Mouse (Mus musculus): ENCODE data around the gene Csn1s2a.
"Not testable (repeated sequence)": the region's sequence is repeated elsewhere in the genome, so short reads cannot be mapped to it uniquely, and the experiment has no call there.

Csn1s2a gene

GRCm38 (mm10) chr5:87774267-87774666 lies at the start of gene Csn1s2a:
Gene Csn1s2a (plus strand): TSS chr5:87774567.
- in situ Hi-C loops (cut with MboI, MseI) = no loop called here

- in situ Hi-C loops (cut with MboI, MseI) = loop anchor here (10.0 kb wide), 1 partner anchor 340 kb away; no protein-coding TSS in a partner anchor
Measured at GRCm38 (mm10) chr5:87734821-87735220, 39.5 kb upstream of the Csn1s2a start.

GRCm38 (mm10) chr5:87753471-87753870 lies 20.9 kb upstream of the Csn1s2a start:
- in situ Hi-C loops (cut with MboI, MseI) = no loop called here

GRCm38 (mm10) chr5:87764546-87764945 lies 9.8 kb upstream of the Csn1s2a start:
- in situ Hi-C loops (cut with MboI, MseI) = no loop called here

- in situ Hi-C loops (cut with MboI, MseI) = not testable (repeated sequence)
Measured at GRCm38 (mm10) chr5:87772151-87772550, 2.2 kb upstream of the Csn1s2a start.

GRCm38 (mm10) chr5:87782731-87783130 lies 8.4 kb downstream of the Csn1s2a start:
- in situ Hi-C loops (cut with MboI, MseI) = no loop called here

- in situ Hi-C loops (cut with MboI, MseI) = no loop called here
Measured at GRCm38 (mm10) chr5:87807782-87808181, 33.4 kb downstream of the Csn1s2a start, which contains the start of gene Csn1s2b. Gene Csn1s2b (plus strand): TSS chr5:87808082.

- in situ Hi-C loops (cut with MboI, MseI) = no loop called here
Measured at GRCm38 (mm10) chr5:87809253-87809652, 34.9 kb downstream of the Csn1s2a start.

GRCm38 (mm10) chr5:87825386-87825785 lies 51.0 kb downstream of the Csn1s2a start, which contains the start of gene Prr27:
Gene Prr27 (plus strand): TSS chr5:87825686.
- in situ Hi-C loops (cut with MboI, MseI) = no loop called here
